Mouse (Mus musculus): ENCODE data around the gene Dynlt3. TPM values are rescaled to one million over a fixed set of nuclear protein-coding genes. Genes with fewer than 3 reads are reported as not detected.
"Not testable (repeated sequence)": the region's sequence is repeated elsewhere in the genome, so short reads cannot be mapped to it uniquely, and the experiment has no call there.

Dynlt3 gene
- 37.0 and 39.2 TPM in 2 replicates for polyA plus RNA-seq (2015; fragmentation: Nextera tagmentation; extraction: Ambion mirVana)

DNA sequence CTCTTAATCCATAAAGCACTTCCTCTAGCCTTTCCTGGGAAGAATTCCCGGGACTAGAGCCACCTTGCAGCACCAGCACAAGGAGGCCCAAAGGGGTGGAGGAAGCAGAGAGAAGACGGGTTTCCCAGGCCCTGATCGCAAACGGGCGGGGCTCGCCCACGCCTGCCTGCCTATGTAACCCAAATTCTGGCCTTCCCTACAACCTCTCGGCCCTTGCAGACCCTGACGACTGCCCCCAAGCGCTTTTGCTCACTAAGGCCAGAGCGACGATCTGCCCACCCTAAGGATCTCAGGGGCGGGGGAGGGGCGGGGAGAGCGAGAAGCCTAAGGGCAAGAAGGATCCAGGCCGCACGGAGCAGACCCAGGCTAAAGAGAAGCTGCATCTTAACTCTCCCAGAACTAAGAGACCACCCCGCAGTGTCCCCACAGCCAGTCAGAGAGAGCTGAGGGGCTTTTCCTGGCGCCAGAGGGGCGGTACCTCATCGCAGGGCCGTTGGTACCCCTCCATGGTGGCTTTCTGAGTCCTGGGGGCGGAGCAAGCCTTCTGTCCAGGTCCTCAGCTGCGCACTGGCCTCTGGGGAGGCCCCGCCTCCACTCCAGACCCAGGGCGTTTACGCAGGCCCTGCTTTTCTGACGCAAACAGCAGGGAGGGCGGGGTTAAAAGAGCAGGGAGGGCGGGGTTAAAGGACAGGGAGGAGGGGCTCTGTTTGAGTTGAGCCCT lies at the start of gene Dynlt3:
TSS of gene Dynlt3 (minus strand) at position 613 of the 721 bp plus-strand sequence.
- ATAC-seq (ENCODE audit: low read depth), result peak; percentile 99
- Histone ChIP-seq H3K4me3 (peak within 1 kb of the TSS; percentile 48), H3K36me3 (no peaks in the 10 kb centered on the region), H3K4me1 (replicated peaks) (peaks cover 4% of the 10 kb centered on the region; the same call in 1 of the 2 replicates), H3K27ac (replicated peaks) (peak within 1 kb of the TSS; percentile 83), H3K9ac (peak within 1 kb of the TSS; percentile 70), H3K4me2 (peak within 1 kb of the TSS; percentile 56), H3K27me3 (no peaks in the 10 kb centered on the region), H3K9me3 (no peaks in the 10 kb centered on the region)
- 14% methylated on average over 30 of the region's 30 CpGs for WGBS

DNA sequence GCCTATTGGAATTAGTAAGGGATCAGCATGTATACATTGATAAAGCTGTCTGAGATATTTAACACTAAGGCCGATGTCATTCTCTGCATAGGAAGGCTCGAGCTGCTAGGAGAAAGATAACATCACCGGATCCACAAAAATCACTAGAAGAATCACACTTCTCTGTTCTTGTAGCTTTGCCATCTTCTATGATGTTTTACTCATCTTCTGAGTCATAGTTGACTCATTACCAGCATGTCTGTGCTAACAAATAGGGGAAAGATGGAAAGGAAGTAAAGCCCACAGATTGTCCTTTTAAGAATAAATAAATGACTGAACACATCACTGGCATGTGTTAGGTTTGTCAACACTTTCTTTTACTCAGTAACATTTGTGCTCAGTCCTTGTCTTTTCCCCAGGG lies 37.0 kb upstream of the Dynlt3 start:
- no peak for ATAC-seq (ENCODE audit: low read depth)
- Histone ChIP-seq H3K27ac (replicated peaks) (no peak overlapping the region), H3K36me3 (no peaks in the 10 kb centered on the region), H3K27me3 (no peaks in the 10 kb centered on the region), H3K4me1 (replicated peaks) (no peaks in the 10 kb centered on the region), H3K9me3 (no peaks in the 10 kb centered on the region), H3K9ac (no peak overlapping the region), H3K4me2 (no peak overlapping the region), H3K4me3 (no peak overlapping the region)
- 92% methylated on average over 3 of the region's 3 CpGs for WGBS

DNA sequence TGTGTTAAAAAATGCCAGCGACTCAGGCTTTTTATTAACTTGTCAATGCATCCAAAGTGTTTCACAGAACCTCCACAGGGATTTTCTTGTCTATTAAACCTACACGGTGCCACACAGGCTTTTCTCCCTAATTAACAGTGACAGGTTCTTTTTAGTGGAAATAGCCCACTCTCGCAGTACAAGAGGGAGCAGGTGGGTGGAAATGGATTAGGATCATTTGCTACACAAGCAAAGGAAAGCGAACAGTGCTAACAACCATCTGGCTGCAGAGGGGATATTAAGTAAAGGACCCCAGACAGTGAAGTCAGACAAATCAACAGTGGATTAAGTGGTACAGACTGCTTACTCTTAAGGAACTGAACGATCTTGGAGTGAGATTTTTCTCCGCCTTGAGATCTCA lies 33.2 kb upstream of the Dynlt3 start:
- Histone ChIP-seq H3K27ac (replicated peaks) (no peak overlapping the region), H3K27me3 (no peaks in the 10 kb centered on the region), H3K9ac (no peak overlapping the region), H3K4me1 (replicated peaks) (no peaks in the 10 kb centered on the region), H3K9me3 (no peaks in the 10 kb centered on the region), H3K4me2 (no peak overlapping the region), H3K36me3 (no peaks in the 10 kb centered on the region), H3K4me3 (no peak overlapping the region)
- no peak for ATAC-seq (ENCODE audit: low read depth)
- WGBS, result 58% methylated on average over 6 of the region's 6 CpGs

DNA sequence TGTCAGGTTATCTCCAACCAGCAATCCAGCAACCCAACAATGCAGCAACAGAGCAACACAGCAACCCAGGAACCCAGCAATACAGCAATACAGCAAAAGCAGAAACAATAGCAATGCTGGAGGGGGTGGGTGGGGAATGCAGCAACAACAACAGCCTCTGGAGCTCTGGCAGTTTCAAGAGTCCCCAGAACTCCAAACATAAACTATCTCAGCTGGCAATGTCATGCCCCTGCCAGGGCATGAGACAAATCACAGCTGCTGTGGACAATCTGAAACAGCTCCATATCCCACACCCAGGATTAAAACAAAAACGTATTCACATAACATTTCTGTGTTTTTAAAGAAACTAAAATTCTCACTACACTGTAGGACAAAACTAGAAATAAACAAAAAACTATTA lies 9.2 kb upstream of the Dynlt3 start:
- H3K4me3 ChIP-seq, result no peak overlapping the region
- no peaks in the 10 kb centered on the region; the same call in 1 of the 2 replicates for H3K9me3 ChIP-seq
- 69% methylated on average over 1 of the region's 1 CpGs for WGBS
- H3K27me3 ChIP-seq, result no peaks in the 10 kb centered on the region
- ATAC-seq (ENCODE audit: low read depth), result no peak
- no peaks in the 10 kb centered on the region for H3K4me1 ChIP-seq (replicated peaks)
- H3K27ac ChIP-seq (replicated peaks), result no peak overlapping the region
- H3K9ac ChIP-seq, result no peak overlapping the region
- H3K36me3 ChIP-seq, result no peaks in the 10 kb centered on the region
- H3K4me2 ChIP-seq, result no peak overlapping the region

DNA sequence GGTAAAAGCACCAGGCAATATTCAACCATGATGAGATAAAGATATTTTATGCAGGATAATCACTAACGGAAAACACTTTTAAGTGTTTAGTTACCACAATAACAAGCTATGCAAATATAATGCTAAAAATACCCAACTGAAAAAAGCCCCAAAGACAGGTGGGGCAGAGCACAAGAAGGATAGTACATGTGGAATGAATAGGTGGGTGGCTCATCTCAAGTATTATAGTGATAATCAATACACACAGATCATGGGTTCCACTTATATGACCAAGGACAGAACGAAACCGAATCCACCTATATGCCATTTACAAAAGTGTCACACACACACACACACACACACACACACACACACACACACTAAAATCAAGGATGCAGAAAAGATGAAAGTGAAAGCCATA lies 8.6 kb upstream of the Dynlt3 start:
- Histone ChIP-seq H3K36me3 (no peaks in the 10 kb centered on the region), H3K4me1 (replicated peaks) (no peaks in the 10 kb centered on the region), H3K27me3 (no peaks in the 10 kb centered on the region), H3K9me3 (no peaks in the 10 kb centered on the region; the same call in 1 of the 2 replicates), H3K27ac (replicated peaks) (no peak overlapping the region), H3K9ac (no peak overlapping the region), H3K4me3 (no peak overlapping the region), H3K4me2 (no peak overlapping the region)
- ATAC-seq (ENCODE audit: low read depth), result no peak
- 91% methylated on average over 3 of the region's 3 CpGs for WGBS

DNA sequence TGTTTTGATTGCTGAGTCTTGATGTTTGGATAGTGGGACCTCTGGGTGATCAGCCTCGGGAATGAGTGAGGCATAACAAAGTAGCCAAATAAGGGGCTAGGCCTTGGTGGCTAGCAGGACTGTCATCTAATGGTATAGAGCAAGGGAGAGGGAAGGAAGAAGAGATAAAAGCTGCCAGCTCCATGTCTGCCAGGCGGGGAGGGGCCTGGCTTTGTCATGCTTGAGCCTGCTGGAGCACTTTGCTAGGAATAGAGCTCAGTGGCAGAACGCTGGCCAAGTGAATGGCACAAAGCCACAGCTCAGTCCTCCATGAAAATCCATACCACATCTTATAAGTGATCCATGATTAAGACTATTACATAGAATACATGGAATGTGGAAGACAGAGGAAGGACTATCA lies 10.0 kb downstream of the Dynlt3 start:
- Histone ChIP-seq H3K9me3 (no peaks in the 10 kb centered on the region), H3K4me2 (no peak overlapping the region), H3K36me3 (no peaks in the 10 kb centered on the region), H3K9ac (no peak overlapping the region), H3K4me3 (no peak overlapping the region), H3K27ac (replicated peaks) (no peak overlapping the region), H3K4me1 (replicated peaks) (no peaks in the 10 kb centered on the region), H3K27me3 (no peaks in the 10 kb centered on the region)
- 66% methylated on average over 3 of the region's 3 CpGs for WGBS
- no peak for ATAC-seq (ENCODE audit: low read depth)

DNA sequence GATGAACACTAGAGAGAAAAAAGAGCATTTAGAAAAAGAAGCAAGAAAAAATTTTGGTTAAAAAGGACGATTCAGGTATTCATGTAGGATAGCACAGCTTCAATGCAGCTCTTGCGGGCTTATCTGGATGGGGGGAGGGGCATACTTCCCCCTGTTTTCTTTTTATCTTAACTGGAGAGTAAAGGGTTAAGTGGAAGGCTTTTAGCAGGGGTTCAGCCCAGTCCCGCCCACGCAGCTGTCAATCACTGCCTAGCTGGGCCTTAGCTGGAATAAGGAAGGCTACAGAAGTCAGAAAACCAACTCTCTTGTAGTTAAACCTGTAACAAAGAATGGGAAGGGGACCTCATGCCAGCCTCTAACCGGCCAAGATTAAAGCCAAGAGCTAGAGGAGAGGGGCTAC lies 22.2 kb downstream of the Dynlt3 start:
- H3K4me3 ChIP-seq; ATAC-seq (ENCODE audit: low read depth): not testable (repeated sequence)
- WGBS, result 84% methylated on average over 5 of the region's 5 CpGs

DNA sequence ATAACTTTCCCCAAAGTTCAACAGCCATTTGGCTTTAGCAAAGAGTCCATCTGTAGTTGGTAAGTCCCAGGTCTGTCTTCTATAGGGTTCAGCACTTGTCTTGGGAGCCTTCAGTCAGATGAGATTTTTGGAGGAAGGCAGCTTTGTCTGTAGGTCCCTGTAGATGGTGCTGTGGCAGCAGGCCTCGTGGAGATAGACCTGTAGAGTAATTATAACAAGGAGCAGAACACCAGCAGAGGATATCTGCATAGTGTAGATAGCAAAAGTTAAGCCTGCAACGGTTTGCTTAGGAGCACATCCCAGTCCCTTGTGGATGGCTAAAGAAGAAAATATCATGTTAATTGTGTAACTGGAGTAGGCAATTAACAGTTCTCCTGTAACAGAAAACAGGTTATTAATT lies 22.7 kb downstream of the Dynlt3 start:
- 74% methylated on average over 2 of the region's 2 CpGs for WGBS
- not testable (repeated sequence) for ATAC-seq (ENCODE audit: low read depth); H3K4me1 ChIP-seq (replicated peaks); H3K9me3 ChIP-seq; H3K36me3 ChIP-seq; H3K4me2 ChIP-seq; H3K27me3 ChIP-seq; H3K27ac ChIP-seq (replicated peaks); H3K9ac ChIP-seq; H3K4me3 ChIP-seq

More for the DNA sequence above, 22.2 kb downstream of the Dynlt3 start:
- not testable (repeated sequence) for H3K9me3 ChIP-seq; H3K27me3 ChIP-seq; H3K4me1 ChIP-seq (replicated peaks); H3K36me3 ChIP-seq; H3K9ac ChIP-seq; H3K4me2 ChIP-seq; H3K27ac ChIP-seq (replicated peaks)

Other genes with a start within 250 kb of the Dynlt3 start
- 1.4 TPM in 2 replicates for gene Cybb, start 175.2 kb downstream of the Dynlt3 start, polyA plus RNA-seq (2015; fragmentation: Nextera tagmentation; extraction: Ambion mirVana)
- not detected in 2 replicates for gene H2al1o, start 90.6 kb downstream of the Dynlt3 start, polyA plus RNA-seq (2015; fragmentation: Nextera tagmentation; extraction: Ambion mirVana)
- not detected in 2 replicates for gene Hypm, start 183.9 kb upstream of the Dynlt3 start, polyA plus RNA-seq (2015; fragmentation: Nextera tagmentation; extraction: Ambion mirVana)
- gene H2al3, start 186.7 kb upstream of the Dynlt3 start, polyA plus RNA-seq (2015; fragmentation: Nextera tagmentation; extraction: Ambion mirVana), result not detected in 2 replicates
- 0.21 TPM in 2 replicates for gene Sytl5, start 222.6 kb upstream of the Dynlt3 start, polyA plus RNA-seq (2015; fragmentation: Nextera tagmentation; extraction: Ambion mirVana)

Measured in neural tube, embryonic 13.5 days (tissue).